Mouse (Mus musculus) intestine, embryonic 15.5 days (tissue): ENCODE data around the gene H60b. TPM values are rescaled to one million over a fixed set of nuclear protein-coding genes. Genes with fewer than 3 reads are reported as not detected.
A peak's percentile ranks its signal among the peaks of the same experiment; 100 is the strongest.
"Not testable (repeated sequence)": the region's sequence is repeated elsewhere in the genome, so short reads cannot be mapped to it uniquely, and the experiment has no call there.

Source experiments
- ATAC-seq: fragments of 200-750 bp; cut with Nextera tagmentation; 2 replicates; pipeline ENCODE4 v1.8.0; 2017; ENCODE audit warnings: moderate TSS enrichment, moderate library complexity
- H3K27ac ChIP-seq: fragments of 300-500 bp; sonication (generic); 2 replicates; pipeline ENCODE4 v1.5.1; 2015; ENCODE audit warnings: mild to moderate bottlenecking, inconsistent platforms
- H3K27me3 ChIP-seq: fragments of 300-500 bp; sonication (generic); replicated peaks from 2 replicates; pipeline ENCODE4 v1.6.1; 2015; ENCODE audit warnings: inconsistent platforms
- H3K36me3 ChIP-seq: fragments of 300-500 bp; sonication (generic); 2 replicates; pipeline ENCODE4 v1.6.1; 2015; ENCODE audit warnings: inconsistent platforms
- H3K4me1 ChIP-seq: fragments of 300-500 bp; sonication (generic); replicated peaks from 2 replicates; pipeline ENCODE4 v1.6.1; 2015; ENCODE audit warnings: inconsistent platforms
- H3K4me2 ChIP-seq: fragments of 300-500 bp; sonication (generic); replicated peaks from 2 replicates; pipeline ENCODE4 v1.6.1; 2015; ENCODE audit warnings: mild to moderate bottlenecking, inconsistent platforms
- H3K4me3 ChIP-seq: fragments of 300-500 bp; sonication (generic); replicated peaks from 2 replicates; pipeline ENCODE4 v1.5.1; 2015; ENCODE audit warnings: inconsistent platforms
- H3K9ac ChIP-seq: fragments of 300-500 bp; sonication (generic); 2 replicates; pipeline ENCODE4 v1.6.1; 2015; ENCODE audit warnings: inconsistent platforms
- H3K9me3 ChIP-seq: fragments of 300-500 bp; sonication (generic); 2 replicates; pipeline ENCODE4 v1.6.1; 2016; ENCODE audit warnings: inconsistent platforms
- WGBS: fragments of 180-500 bp; shearing (Covaris S2); methylation state at CpG from one replicate; pipeline ENCODE4 v1.1.7; 2015; 5-methylcytosine and 5-hydroxymethylcytosine counted together
- polyA plus RNA-seq: library from polyadenylated mRNA; unstranded; fragments of >200 nt; fragmentation: Nextera tagmentation; extraction: Ambion mirVana; gene quantifications from 2 replicates; pipeline ENCODE4 v1.2.1, GENCODE M21; 2015

Gene H60b
- polyA plus RNA-seq, 1 experiment from 2014 or later, result 0.53 TPM

DNA sequence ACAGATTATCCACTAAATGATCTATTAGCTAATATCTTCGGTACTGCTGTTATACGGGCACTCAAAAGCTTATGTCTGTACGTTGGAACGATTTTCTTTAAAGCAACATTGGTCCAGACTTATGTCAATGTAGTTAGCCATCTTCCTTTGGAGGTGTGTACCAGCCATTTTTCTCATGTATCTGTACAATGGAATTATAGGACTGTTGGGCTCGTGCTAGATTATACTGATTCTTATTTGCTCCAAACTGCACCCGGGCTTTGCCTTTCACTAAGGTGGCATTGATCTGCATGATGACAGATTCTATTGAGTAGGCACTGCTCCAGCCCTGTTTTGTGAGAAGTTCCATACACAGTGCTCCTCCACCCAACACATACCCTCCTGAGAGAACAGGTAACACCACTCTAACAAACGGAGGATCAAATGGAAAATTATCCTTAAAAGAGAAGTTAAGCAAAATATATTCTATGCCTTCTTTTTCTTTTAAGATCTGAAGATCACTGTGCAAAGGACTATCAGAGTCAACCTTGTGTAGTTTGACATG lies 5.2 kb upstream of the H60b start:
- Histone ChIP-seq H3K4me1 (peaks cover 19% of the 10 kb centered on the region), H3K27me3 (peaks cover 45% of the 10 kb centered on the region)
- H3K9me3 ChIP-seq, H3K4me2 ChIP-seq, H3K27ac ChIP-seq, H3K9ac ChIP-seq, H3K4me3 ChIP-seq, H3K36me3 ChIP-seq, ATAC-seq: not testable (repeated sequence)
- WGBS, result 9% methylated on average over 7 of the region's 7 CpGs

DNA sequence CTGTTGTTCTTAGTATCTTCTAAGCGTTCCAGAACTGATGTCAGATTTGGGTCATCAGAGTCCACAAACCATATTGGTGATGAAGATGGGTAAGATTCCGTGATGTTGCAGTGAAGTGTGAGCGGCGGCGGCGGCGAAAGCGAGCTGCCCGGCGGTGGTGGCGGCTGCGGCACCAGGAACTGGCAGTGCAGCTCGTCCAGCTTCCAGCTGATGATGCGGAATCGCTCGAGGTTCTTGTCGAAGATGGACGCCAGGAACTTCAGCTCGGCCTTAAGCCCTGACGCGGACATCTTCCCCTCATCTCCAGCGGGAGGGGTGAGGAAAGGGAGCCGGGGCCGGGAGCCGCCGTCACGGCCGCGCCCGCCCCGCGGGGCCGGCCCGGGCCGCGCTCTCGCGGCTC lies 4.3 kb upstream of the H60b start:
- WGBS, result 0% methylated on average over 38 of the region's 38 CpGs
- ATAC-seq, result not testable (repeated sequence)
- H3K27me3 ChIP-seq, result peaks cover 54% of the 10 kb centered on the region

DNA sequence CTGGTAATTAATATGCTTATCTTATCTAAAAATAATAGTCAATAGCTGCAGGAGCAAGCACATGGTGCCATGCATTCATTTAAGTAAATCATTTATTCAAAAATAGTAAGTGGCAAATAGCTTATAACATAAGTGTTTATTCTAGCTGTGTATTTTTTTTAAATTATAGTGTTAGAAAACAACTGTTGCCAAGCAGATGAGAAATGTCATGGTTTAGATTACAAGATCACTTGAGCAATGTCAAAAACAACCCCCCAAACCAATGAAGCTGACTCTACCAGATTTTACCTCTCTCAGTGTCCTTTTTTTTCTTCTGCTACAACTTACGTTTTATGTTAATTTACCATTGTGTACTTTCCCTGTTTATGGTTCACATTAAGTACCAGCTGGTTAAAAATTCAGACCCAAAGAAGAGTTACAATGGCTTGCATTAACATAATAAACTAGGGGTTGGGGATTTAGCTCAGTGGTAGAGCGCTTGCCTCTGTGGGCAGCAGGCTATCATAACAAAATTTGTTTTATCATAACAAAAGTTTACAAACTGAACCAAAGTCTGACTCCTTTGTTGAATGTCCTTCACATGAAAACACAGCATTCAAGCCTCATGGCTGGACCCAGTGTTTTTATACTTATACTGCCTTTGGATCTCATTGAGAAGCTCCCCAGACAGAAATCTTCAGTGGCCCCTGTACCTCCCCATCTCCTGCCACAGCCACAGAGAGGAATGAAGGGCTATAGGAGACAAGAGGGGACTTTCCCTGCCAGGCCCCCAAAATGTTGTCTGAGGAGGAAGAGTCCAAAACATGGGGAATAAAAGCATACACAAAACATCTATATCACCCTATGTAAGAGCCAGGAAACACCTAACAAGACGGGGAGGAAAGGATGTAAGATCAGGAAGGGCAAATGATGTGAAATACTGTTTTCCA lies 3.3 kb upstream of the H60b start:
- Histone ChIP-seq H3K9ac (no peak overlapping the region), H3K27ac (no peak overlapping the region), H3K27me3 (peaks cover 56% of the 10 kb centered on the region), H3K9me3 (no peaks in the 10 kb centered on the region), H3K4me1 (peaks cover 14% of the 10 kb centered on the region), H3K4me2 (no peak overlapping the region), H3K36me3 (no peaks in the 10 kb centered on the region), H3K4me3 (no peak overlapping the region)
- 32% methylated on average over 3 of the region's 3 CpGs for WGBS
- ATAC-seq, result no peak

More for the DNA sequence above, 4.3 kb upstream of the H60b start:
- not testable (repeated sequence) for H3K9me3 ChIP-seq, H3K27ac ChIP-seq, H3K9ac ChIP-seq, H3K36me3 ChIP-seq
- H3K4me3 ChIP-seq, result peak overlapping the region; percentile 30
- H3K4me1 ChIP-seq, result peaks cover 22% of the 10 kb centered on the region
- peak overlapping the region; percentile 63 for H3K4me2 ChIP-seq

DNA sequence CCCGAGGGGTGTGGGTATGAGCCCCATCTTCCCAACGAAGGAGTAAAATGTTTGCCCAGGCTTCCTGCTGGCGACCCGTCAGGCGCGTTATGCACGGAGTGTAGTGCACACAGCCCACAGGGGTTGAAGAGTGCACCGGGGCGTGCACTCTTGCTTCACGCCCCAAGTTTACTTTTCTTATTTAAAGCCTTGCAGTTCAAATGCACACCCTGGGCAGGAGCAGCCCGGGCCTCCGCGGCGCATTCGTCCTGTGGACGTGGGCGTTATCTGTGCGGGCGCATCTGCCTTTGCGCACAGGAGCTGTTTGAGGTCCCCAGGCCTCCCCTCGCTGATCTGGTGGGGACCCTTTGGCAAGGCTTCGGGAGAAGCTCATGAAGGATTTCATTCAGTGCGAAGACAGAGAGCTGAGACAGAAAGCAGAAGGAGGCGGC lies 760 bp downstream of the H60b start:
- H3K36me3 ChIP-seq, result no peaks in the 10 kb centered on the region
- peak; percentile 44 for ATAC-seq
- 0 out of 2 replicates have a peak, but pooled peaks cover 3% of the 10 kb centered on the region for H3K4me1 ChIP-seq
- WGBS, result 1% methylated on average over 24 of the region's 24 CpGs
- peaks cover 38% of the 10 kb centered on the region for H3K27me3 ChIP-seq
- H3K4me3 ChIP-seq, result peak overlapping the region; percentile 42
- H3K9ac ChIP-seq, result no peak overlapping the region
- peak overlapping the region; percentile 78 for H3K4me2 ChIP-seq
- H3K9me3 ChIP-seq, result no peaks in the 10 kb centered on the region
- H3K27ac ChIP-seq, result no peak overlapping the region

DNA sequence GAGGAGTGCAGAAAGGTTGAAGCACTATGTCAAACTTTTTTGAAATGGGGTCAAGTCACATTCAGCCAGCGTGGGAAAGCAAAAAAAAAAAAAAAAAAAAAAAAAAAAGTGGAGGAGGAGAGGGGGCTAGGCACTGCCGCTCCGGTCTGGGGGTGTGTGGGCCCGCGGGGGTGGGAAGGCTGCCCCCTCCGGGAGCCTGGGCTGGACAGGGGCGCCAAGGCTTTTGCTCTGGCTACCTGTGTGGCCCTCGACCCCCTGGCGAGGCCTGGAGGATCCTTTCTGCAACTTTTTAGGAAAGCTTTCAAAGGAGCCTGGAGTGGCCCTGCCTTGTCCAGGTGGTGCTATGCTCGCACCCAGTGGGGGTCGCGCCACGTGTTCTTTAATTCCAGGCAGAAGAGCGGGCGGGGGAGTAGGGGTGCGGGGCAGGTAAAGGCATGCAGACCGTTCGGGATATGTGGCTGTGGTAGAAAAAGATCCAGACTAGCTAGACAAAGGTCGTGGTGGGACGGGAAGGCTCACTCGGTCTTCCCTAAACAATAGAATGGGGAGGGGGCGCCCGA lies 1.3 kb downstream of the H60b start:
- no peak overlapping the region for H3K9ac ChIP-seq
- no peaks in the 10 kb centered on the region for H3K36me3 ChIP-seq
- peaks cover 36% of the 10 kb centered on the region for H3K27me3 ChIP-seq
- H3K4me3 ChIP-seq, result no peak overlapping the region
- ATAC-seq, result no peak
- 0 out of 2 replicates have a peak, but pooled peaks cover 3% of the 10 kb centered on the region for H3K4me1 ChIP-seq
- H3K27ac ChIP-seq, result no peak overlapping the region
- WGBS, result 9% methylated on average over 21 of the region's 23 CpGs
- no peak overlapping the region for H3K4me2 ChIP-seq
- no peaks in the 10 kb centered on the region for H3K9me3 ChIP-seq

DNA sequence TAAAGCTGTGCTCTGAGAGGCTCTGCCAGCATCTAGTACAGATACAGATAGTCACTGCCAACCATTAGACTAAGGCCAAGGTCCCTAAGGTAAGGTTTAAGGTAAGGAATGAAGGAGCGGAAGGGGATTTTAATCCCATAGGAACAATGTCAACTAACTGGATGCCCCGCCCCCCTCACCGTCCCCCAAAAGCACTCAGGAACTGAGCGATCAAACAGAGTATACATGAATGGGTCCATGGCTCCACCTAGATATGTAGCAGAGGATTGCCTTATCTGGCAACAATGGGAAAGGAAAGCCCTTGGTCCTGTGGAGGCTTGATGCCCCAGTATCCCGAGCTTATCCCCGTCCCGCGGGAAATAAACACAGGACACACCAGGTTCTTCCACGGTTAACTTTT lies 4.9 kb downstream of the H60b start:
- H3K36me3 ChIP-seq, H3K9ac ChIP-seq, H3K4me1 ChIP-seq, H3K27ac ChIP-seq, H3K9me3 ChIP-seq, H3K4me3 ChIP-seq: not testable (repeated sequence)
- ATAC-seq, result 0 out of 2 replicates have a peak, but pooled peaks have one; percentile 39
- whole genome bisulfite sequencing, result 8% methylated on average over 9 of the region's 9 CpGs
- H3K4me2 ChIP-seq, result peak overlapping the region; percentile 40
- peaks cover 15% of the 10 kb centered on the region for H3K27me3 ChIP-seq

DNA sequence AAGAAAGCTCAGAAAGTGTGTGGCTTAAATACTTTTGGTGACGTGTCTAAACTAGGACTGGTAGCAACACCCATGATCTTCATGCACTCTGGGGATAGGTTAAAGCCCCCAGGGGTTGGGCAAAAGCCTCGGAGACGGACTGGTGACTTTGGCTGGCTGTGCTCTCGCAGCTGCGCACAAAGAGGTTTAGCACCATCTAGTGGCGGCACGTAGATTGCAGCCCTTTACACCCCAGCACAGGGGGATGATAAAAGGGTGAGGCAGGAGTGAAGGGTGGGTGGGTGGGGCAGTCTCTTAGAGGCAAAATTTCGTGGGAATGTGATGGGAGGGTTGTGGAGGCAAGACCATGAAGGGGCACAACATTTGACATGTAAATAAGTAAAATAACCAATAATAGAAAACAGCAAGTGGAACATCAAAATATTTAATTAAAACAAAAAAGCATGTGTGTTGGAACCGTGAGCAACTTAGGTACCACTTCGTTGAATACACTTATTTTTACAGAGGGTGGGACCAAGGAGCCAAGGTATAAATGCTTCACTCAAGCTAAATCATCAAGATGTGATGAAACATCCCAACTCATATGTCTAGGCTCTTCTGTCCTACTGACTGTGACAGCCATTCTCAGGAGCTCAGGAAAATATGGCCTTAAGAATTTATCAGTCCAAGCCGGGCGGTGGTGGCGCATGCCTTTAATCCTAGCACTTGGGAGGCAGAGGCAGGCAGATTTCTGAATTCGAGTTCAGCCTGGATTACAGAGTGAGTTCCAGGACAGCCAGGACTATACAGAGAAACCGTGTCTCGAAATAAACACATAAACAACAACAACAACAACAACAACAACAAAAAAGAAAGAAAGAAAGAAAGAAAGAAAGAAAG lies 5.6 kb downstream of the H60b start:
- H3K36me3 ChIP-seq, H3K9me3 ChIP-seq, H3K4me3 ChIP-seq, H3K4me1 ChIP-seq, H3K9ac ChIP-seq, H3K27me3 ChIP-seq, H3K27ac ChIP-seq: not testable (repeated sequence)
- ATAC-seq, result peak; percentile 65
- peak overlapping the region; percentile 40 for H3K4me2 ChIP-seq
- 34% methylated on average over 16 of the region's 16 CpGs for WGBS

DNA sequence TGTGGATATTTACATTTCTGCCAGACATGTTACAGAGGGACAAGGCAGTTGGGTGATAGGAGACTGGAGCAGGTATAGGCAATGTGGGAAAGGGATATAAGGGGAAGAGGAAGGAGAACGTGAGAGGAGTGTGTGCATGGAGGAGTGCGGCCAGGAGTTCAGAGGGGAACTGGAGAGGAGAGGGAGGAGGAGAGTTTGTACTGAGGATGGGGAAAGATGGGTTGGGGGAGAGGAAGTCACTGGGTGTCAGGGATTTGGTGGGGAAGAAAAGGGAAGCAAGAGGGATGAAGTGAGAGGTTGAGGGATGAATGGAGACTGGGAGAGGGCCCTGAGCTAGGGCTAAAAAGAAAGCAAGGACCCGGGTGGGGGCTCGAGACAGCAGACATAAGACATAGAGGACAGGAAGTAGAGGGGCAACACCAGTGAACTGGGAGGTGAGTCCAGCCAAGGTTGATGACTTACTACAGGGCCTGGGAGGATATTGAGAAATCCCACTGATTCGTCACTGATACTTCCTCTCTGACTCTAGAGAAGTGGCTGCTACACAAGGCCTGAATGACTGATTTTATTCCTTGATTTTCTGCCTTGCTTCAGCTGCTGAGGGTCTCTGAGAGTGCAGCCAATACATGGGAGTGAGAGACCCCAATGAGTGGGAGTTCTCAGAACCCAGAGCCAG lies 7.1 kb downstream of the H60b start:
- not testable (repeated sequence) for H3K27me3 ChIP-seq, H3K9ac ChIP-seq, ATAC-seq, H3K4me2 ChIP-seq, H3K9me3 ChIP-seq, H3K36me3 ChIP-seq, H3K27ac ChIP-seq, H3K4me1 ChIP-seq, H3K4me3 ChIP-seq
- 60% methylated on average over 5 of the region's 5 CpGs for WGBS

DNA sequence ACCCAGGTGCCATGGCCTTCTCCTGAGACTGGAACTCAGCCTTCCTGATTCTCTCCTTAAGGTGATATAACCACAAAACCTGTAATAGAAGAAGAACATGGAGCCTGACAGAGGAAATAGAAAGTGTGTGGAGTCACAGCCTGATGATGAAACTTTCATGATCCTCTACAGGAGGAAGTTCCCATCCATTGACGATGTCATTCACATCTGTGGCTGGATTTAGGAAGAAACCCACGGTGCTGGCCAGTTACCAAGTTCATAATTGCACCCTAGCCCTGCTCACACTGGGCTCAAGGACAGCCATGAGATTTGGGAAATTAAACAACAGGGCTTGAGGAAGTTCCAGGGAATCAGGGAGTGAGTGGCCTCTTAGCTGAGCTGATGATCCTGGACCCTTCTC lies 7.6 kb downstream of the H60b start:
- not testable (repeated sequence) for H3K27me3 ChIP-seq, H3K4me2 ChIP-seq, H3K9ac ChIP-seq

DNA sequence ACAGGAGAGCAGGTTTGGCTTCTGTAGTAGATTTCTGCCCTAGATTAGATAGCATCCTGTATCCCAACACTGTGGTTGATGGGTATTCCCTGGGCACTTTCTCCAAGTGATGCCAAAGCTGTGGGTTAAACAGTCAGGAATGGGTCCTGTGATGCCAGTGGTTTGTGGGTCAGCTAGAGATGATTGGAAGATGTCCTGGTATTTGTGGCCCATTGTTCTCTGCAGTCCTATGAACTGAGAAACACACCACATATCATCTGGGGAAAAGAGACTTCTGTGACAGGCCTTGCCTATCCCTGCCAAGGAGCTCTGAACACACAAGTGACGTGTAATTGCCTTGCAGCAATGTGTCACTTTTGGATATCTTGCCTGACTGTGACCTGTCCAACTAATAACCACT lies 8.7 kb downstream of the H60b start:
- H3K9me3 ChIP-seq, ATAC-seq, H3K27ac ChIP-seq, H3K27me3 ChIP-seq, H3K9ac ChIP-seq, H3K4me1 ChIP-seq, H3K36me3 ChIP-seq, H3K4me3 ChIP-seq, H3K4me2 ChIP-seq: not testable (repeated sequence)
- 96% methylated on average over 1 of the region's 1 CpGs for WGBS

More for the DNA sequence above, 7.6 kb downstream of the H60b start:
- WGBS, result 53% methylated on average over 2 of the region's 2 CpGs
- not testable (repeated sequence) for H3K9me3 ChIP-seq, ATAC-seq, H3K4me1 ChIP-seq, H3K27ac ChIP-seq, H3K4me3 ChIP-seq, H3K36me3 ChIP-seq

DNA sequence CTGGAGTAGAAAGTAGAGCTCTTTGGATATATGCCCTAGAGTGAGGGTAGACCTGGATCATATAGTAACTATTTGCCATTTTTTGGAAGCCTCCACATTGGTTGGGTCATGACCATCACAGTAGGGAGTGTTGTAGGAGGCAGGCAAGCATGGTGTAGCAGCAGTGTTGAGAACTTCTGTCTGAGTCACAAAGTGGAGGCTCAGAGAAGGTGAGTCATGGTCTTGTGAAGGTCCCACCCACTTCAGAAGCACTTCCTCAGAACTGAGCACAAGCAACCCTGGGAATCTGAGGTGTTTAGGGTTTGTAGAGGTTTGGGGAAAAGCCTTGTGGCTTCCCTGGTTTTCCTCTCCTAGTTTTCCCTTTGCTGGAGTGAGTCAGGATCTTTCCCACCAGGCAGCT lies 10.7 kb downstream of the H60b start:
- not testable (repeated sequence) for H3K27ac ChIP-seq

More for the DNA sequence above, 10.7 kb downstream of the H60b start:
- H3K4me1 ChIP-seq, ATAC-seq, H3K9me3 ChIP-seq, H3K4me2 ChIP-seq, H3K9ac ChIP-seq, H3K36me3 ChIP-seq, H3K27me3 ChIP-seq, H3K4me3 ChIP-seq: not testable (repeated sequence)
